Mouse (Mus musculus) lung, embryonic 16.5 days (tissue): ENCODE data around the gene Gmnc. TPM values are rescaled to one million over a fixed set of nuclear protein-coding genes. Genes with fewer than 3 reads are reported as not detected.

Source experiments
- ATAC-seq: fragments of 200-750 bp; cut with Nextera tagmentation; 2 replicates; pipeline ENCODE4 v1.8.0; 2017; ENCODE audit warnings: low read depth, mild to moderate bottlenecking, moderate library complexity
- H3K27ac ChIP-seq: fragments of 300-500 bp; sonication (generic); 2 replicates; pipeline ENCODE4 v1.5.1; 2014; ENCODE audit warnings: mild to moderate bottlenecking, control low read depth, low read length
- H3K27me3 ChIP-seq: fragments of 300-500 bp; sonication (generic); 2 replicates; pipeline ENCODE4 v1.6.1; 2014; ENCODE audit warnings: low read depth, low read length, mixed read lengths; ENCODE audit not compliant: control insufficient read depth, insufficient read depth
- H3K36me3 ChIP-seq: fragments of 300-500 bp; sonication (generic); 2 replicates; pipeline ENCODE4 v1.6.1; 2014; ENCODE audit warnings: low read length; ENCODE audit not compliant: control insufficient read depth, insufficient read depth
- H3K4me1 ChIP-seq: fragments of 300-500 bp; sonication (generic); replicated peaks from 2 replicates; pipeline ENCODE4 v1.6.1; 2014; ENCODE audit warnings: low read length, mixed read lengths; ENCODE audit not compliant: control insufficient read depth, insufficient read depth
- H3K4me2 ChIP-seq: fragments of 300-500 bp; sonication (generic); 2 replicates; pipeline ENCODE4 v1.6.1; 2014; ENCODE audit warnings: low read depth, low read length, control low read depth
- H3K4me3 ChIP-seq: fragments of 300-500 bp; sonication (generic); 2 replicates; pipeline ENCODE4 v1.5.1; 2014; ENCODE audit warnings: mild to moderate bottlenecking, low read length, control low read depth
- H3K9ac ChIP-seq: fragments of 300-500 bp; sonication (generic); 2 replicates; pipeline ENCODE4 v1.6.1; 2014; ENCODE audit warnings: low read length, control low read depth
- H3K9me3 ChIP-seq: fragments of 300-500 bp; sonication (generic); 2 replicates; pipeline ENCODE4 v1.6.1; 2016; ENCODE audit warnings: low read length; ENCODE audit not compliant: control insufficient read depth
- WGBS: fragments of 180-500 bp; shearing (Covaris S2); extraction: QIAGEN DNeasy Blood & Tissue Kit; methylation state at CpG from one replicate; pipeline ENCODE4 v1.1.7; 2014; 5-methylcytosine and 5-hydroxymethylcytosine counted together
- polyA plus RNA-seq: library from polyadenylated mRNA; unstranded; fragments of >200 nt; fragmentation: Nextera tagmentation; extraction: Ambion mirVana; gene quantifications from 2 replicates; pipeline ENCODE4 v1.2.1, GENCODE M21; 2015

Gmnc gene
- polyA plus RNA-seq, result 0.41 and 0.55 TPM in 2 replicates

DNA sequence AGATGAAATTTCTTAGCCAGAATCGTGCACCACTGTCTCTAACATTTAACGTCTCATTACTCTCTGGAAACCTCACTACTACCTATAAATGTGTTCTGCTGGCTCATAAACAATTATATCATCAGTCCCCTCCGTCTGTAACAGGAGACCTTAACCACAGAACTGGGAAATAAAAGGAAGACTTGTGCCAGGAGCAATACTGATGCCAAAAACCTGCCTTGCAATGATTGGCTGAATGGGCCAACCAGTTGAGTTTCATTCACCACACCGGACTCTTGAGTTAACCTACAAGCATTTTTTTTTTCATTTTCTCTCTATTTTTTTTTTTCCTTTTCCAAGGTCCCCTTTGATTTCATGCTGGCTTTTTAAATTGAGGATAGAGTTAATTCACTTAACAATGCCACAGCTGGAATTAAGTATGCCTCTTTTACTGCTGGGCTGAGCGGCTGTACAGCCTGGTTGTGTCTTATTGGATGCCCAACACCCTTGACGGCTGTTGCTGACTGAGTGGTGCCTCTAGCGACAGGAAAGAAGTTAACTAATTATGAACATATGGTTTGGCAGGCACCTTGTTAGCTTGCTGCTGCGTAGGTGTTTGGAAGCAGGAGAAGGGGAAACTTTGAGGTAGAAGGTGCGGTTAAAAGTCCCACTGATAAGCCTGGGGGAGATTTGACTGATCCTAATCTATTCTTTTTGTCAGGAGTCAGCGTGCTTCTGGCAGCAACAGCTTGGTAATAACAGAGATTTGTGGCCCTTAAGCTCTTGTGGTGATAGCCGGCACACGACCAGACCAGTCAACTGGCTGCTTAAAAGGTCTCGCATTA is at the start of gene Gmnc:
Gmnc (minus strand) TSS at position 176 of the 824 bp plus-strand sequence.
- Histone ChIP-seq H3K27ac (no peak within 1 kb of the TSS), H3K27me3 (no peaks in the 10 kb centered on the region), H3K4me1 (no peaks in the 10 kb centered on the region), H3K9me3 (no peaks in the 10 kb centered on the region), H3K4me3 (no peak within 1 kb of the TSS), H3K9ac (no peak within 1 kb of the TSS), H3K4me2 (no peak within 1 kb of the TSS), H3K36me3 (no peaks in the 10 kb centered on the region)
- no peak for ATAC-seq
- WGBS, result 57% methylated on average over 13 of the region's 13 CpGs

DNA sequence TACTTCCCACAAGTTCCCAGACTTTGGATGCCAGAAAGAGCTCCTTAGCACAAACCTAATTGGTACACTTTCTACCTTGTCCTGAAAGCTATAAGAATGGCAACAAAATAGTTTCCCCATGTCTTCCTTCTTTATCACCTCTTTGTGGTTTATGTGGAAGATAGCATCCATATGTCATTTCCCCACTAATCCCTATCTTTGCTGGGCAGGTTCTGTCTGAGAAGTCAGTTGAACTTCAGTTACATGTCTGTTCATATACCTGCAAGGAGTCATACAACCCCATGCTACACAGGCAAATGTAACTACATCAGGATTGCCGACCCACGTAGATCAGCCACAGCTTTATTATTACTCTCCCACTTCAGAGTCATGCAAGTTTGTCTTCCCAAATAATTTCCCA is 35.8 kb upstream of the Gmnc start:
- no peaks in the 10 kb centered on the region for H3K27me3 ChIP-seq
- no peak overlapping the region for H3K4me3 ChIP-seq
- 89% methylated on average over 2 of the region's 2 CpGs for WGBS
- H3K4me1 ChIP-seq, result no peaks in the 10 kb centered on the region
- no peak overlapping the region for H3K9ac ChIP-seq
- no peaks in the 10 kb centered on the region for H3K36me3 ChIP-seq
- no peak overlapping the region for H3K27ac ChIP-seq
- no peaks in the 10 kb centered on the region for H3K9me3 ChIP-seq
- H3K4me2 ChIP-seq, result no peak overlapping the region
- ATAC-seq, result no peak

GRCm38 (mm10) chr16:27026226-27026625 is 34.8 kb upstream of the Gmnc start:
- ATAC-seq, result no peak
- WGBS, result 55% methylated on average over 4 of the region's 4 CpGs
- no peak overlapping the region for H3K9ac ChIP-seq

GRCm38 (mm10) chr16:27022746-27023145 is 31.3 kb upstream of the Gmnc start:
- no peaks in the 10 kb centered on the region for H3K4me1 ChIP-seq
- ATAC-seq, result no peak
- no peak overlapping the region for H3K9ac ChIP-seq
- WGBS, result 65% methylated on average over 2 of the region's 2 CpGs
- H3K27me3 ChIP-seq, result no peaks in the 10 kb centered on the region
- no peaks in the 10 kb centered on the region for H3K36me3 ChIP-seq
- no peaks in the 10 kb centered on the region for H3K9me3 ChIP-seq
- H3K4me2 ChIP-seq, result no peak overlapping the region
- no peak overlapping the region for H3K27ac ChIP-seq
- H3K4me3 ChIP-seq, result no peak overlapping the region

More at GRCm38 (mm10) chr16:27026226-27026625, 34.8 kb upstream of the Gmnc start:
- Histone ChIP-seq H3K4me1 (no peaks in the 10 kb centered on the region), H3K27ac (no peak overlapping the region), H3K36me3 (no peaks in the 10 kb centered on the region), H3K27me3 (no peaks in the 10 kb centered on the region), H3K4me3 (no peak overlapping the region), H3K4me2 (no peak overlapping the region), H3K9me3 (no peaks in the 10 kb centered on the region)

GRCm38 (mm10) chr16:27017309-27017708 is 25.9 kb upstream of the Gmnc start:
- Histone ChIP-seq H3K9ac (no peak overlapping the region), H3K4me1 (no peaks in the 10 kb centered on the region), H3K4me3 (no peak overlapping the region), H3K36me3 (no peaks in the 10 kb centered on the region), H3K4me2 (no peak overlapping the region), H3K9me3 (no peaks in the 10 kb centered on the region), H3K27me3 (no peaks in the 10 kb centered on the region), H3K27ac (no peak overlapping the region)
- no peak for ATAC-seq
- 40% methylated on average over 4 of the region's 4 CpGs for whole genome bisulfite sequencing

- H3K4me2 ChIP-seq, result no peak overlapping the region
- H3K4me3 ChIP-seq, result no peak overlapping the region
- WGBS, result 74% methylated on average over 1 of the region's 1 CpGs
- no peak overlapping the region for H3K27ac ChIP-seq
- H3K9me3 ChIP-seq, result no peaks in the 10 kb centered on the region
- H3K4me1 ChIP-seq, result no peaks in the 10 kb centered on the region
- no peak for ATAC-seq
- H3K36me3 ChIP-seq, result no peaks in the 10 kb centered on the region
- H3K9ac ChIP-seq, result no peak overlapping the region
- H3K27me3 ChIP-seq, result no peaks in the 10 kb centered on the region
Measured at GRCm38 (mm10) chr16:27002714-27003113, 11.3 kb upstream of the Gmnc start.

DNA sequence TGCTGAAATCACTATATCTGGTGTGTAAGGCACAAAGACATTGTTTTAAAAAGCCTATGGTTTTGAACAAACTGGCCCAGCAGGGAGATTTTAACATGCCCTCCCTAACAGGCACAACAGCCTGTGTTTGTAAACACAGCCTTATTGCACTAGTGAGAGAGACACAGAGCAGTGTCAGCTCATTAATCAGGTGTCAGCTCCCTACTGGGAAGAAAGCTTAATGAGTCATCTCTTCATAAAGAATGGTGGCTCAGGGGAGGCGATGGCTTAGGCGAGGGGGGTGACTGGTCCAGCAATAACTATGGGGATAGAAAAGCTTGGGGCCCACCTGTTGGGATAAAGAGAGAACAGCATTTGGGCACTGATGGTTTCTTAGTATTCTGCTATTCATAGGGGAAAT is 8.1 kb upstream of the Gmnc start:
- Histone ChIP-seq H3K4me3 (no peak overlapping the region), H3K27me3 (no peaks in the 10 kb centered on the region), H3K4me2 (no peak overlapping the region), H3K27ac (no peak overlapping the region), H3K36me3 (no peaks in the 10 kb centered on the region), H3K9ac (no peak overlapping the region), H3K4me1 (no peaks in the 10 kb centered on the region), H3K9me3 (no peaks in the 10 kb centered on the region)
- WGBS, result 16% methylated on average over 2 of the region's 2 CpGs
- ATAC-seq, result no peak

GRCm38 (mm10) chr16:26989415-26990315 is 1.8 kb downstream of the Gmnc start:
- Histone ChIP-seq H3K4me3 (no peak overlapping the region), H3K9ac (no peak overlapping the region), H3K36me3 (no peaks in the 10 kb centered on the region), H3K4me2 (no peak overlapping the region), H3K27me3 (no peaks in the 10 kb centered on the region), H3K9me3 (no peaks in the 10 kb centered on the region), H3K27ac (no peak overlapping the region), H3K4me1 (no peaks in the 10 kb centered on the region)
- WGBS, result 79% methylated on average over 19 of the region's 19 CpGs
- ATAC-seq, result no peak

GRCm38 (mm10) chr16:26988188-26988587 is 3.3 kb downstream of the Gmnc start:
- no peak for ATAC-seq
- Histone ChIP-seq H3K27ac (no peak overlapping the region), H3K4me1 (no peaks in the 10 kb centered on the region), H3K4me3 (no peak overlapping the region), H3K36me3 (no peaks in the 10 kb centered on the region), H3K9me3 (no peaks in the 10 kb centered on the region), H3K27me3 (no peaks in the 10 kb centered on the region), H3K9ac (no peak overlapping the region), H3K4me2 (no peak overlapping the region)
- 84% methylated on average over 1 of the region's 1 CpGs for WGBS
